Mouse (Mus musculus) kidney, embryonic 14.5 days (tissue): ENCODE measurements around the gene Cd2bp2. TPM values are rescaled to one million over a fixed set of nuclear protein-coding genes. Genes with fewer than 3 reads are reported as not detected.

Source experiments
- ATAC-seq: fragments of 200-750 bp; cut with Nextera tagmentation; 2 replicates; pipeline ENCODE4 v1.8.0; 2017; ENCODE audit warnings: moderate number of reproducible peaks, mild to moderate bottlenecking, moderate TSS enrichment, moderate library complexity; ENCODE audit not compliant: low FRiP score, low TSS enrichment
- H3K27ac ChIP-seq: fragments of 300-500 bp; sonication (generic); 2 replicates; pipeline ENCODE4 v1.5.1; 2014; ENCODE audit warnings: low read depth, mild to moderate bottlenecking, low read length, moderate library complexity, mixed read lengths
- H3K27me3 ChIP-seq: fragments of 300-500 bp; sonication (generic); 2 replicates; pipeline ENCODE4 v1.6.1; 2014; ENCODE audit warnings: mild to moderate bottlenecking, low read length; ENCODE audit not compliant: control insufficient read depth, insufficient read depth
- H3K36me3 ChIP-seq: fragments of 300-500 bp; sonication (generic); 2 replicates; pipeline ENCODE4 v1.6.1; 2014; ENCODE audit warnings: low read length, mixed read lengths; ENCODE audit not compliant: control insufficient read depth, insufficient read depth
- H3K4me1 ChIP-seq: fragments of 300-500 bp; sonication (generic); 2 replicates; pipeline ENCODE4 v1.6.1; 2014; ENCODE audit warnings: low read length, mixed read lengths; ENCODE audit not compliant: control insufficient read depth, insufficient read depth
- H3K4me2 ChIP-seq: fragments of 300-500 bp; sonication (generic); replicated peaks from 2 replicates; pipeline ENCODE4 v1.6.1; 2014; ENCODE audit warnings: low read depth, mild to moderate bottlenecking, low read length
- H3K4me3 ChIP-seq: fragments of 300-500 bp; sonication (generic); 2 replicates; pipeline ENCODE4 v1.5.1; 2014; ENCODE audit warnings: mild to moderate bottlenecking, low read length
- H3K9ac ChIP-seq: fragments of 300-500 bp; sonication (generic); 2 replicates; pipeline ENCODE4 v1.6.1; 2014; ENCODE audit warnings: low read depth, mild to moderate bottlenecking, low read length, moderate library complexity
- H3K9me3 ChIP-seq: fragments of 300-500 bp; sonication (generic); 2 replicates; pipeline ENCODE4 v1.6.1; 2016; ENCODE audit warnings: low read length; ENCODE audit not compliant: control insufficient read depth
- WGBS: fragments of 180-500 bp; shearing (Covaris S2); extraction: QIAGEN DNeasy Blood & Tissue Kit; methylation state at CpG from one replicate; pipeline ENCODE4 v1.1.7; 2014; 5-methylcytosine and 5-hydroxymethylcytosine counted together
- polyA plus RNA-seq: library from polyadenylated mRNA; unstranded; fragments of >200 nt; fragmentation: Nextera tagmentation; extraction: Ambion mirVana; gene quantifications from 2 replicates; pipeline ENCODE4 v1.2.1, GENCODE M21; 2014

Gene Cd2bp2
- polyA plus RNA-seq, 1 experiment from 2014 or later: 57.6 TPM

- ATAC-seq: no peak
- WGBS: 95% methylated on average over 3 of the region's 3 CpGs
These were observed 27.3 kb upstream of the Cd2bp2 start for GRCm38 (mm10) chr7:127223106-127223505.

GRCm38 (mm10) chr7:127220440-127220839, 24.6 kb upstream of the Cd2bp2 start:
- no peaks in the 10 kb centered on the region for H3K9me3 ChIP-seq
- no peak overlapping the region for H3K27ac ChIP-seq
- H3K9ac ChIP-seq: no peak overlapping the region
- H3K4me1 ChIP-seq: no peaks in the 10 kb centered on the region
- no peak overlapping the region for H3K4me3 ChIP-seq
- H3K36me3 ChIP-seq: no peaks in the 10 kb centered on the region
- H3K4me2 ChIP-seq: no peak overlapping the region
- H3K27me3 ChIP-seq: no peaks in the 10 kb centered on the region
- ATAC-seq: no peak
- WGBS: 82% methylated on average over 6 of the region's 6 CpGs

More at GRCm38 (mm10) chr7:127223106-127223505, 27.3 kb upstream of the Cd2bp2 start:
- Histone ChIP-seq H3K27me3 (no peaks in the 10 kb centered on the region), H3K4me2 (no peak overlapping the region), H3K27ac (no peak overlapping the region), H3K36me3 (no peaks in the 10 kb centered on the region), H3K9ac (no peak overlapping the region), H3K4me3 (no peak overlapping the region), H3K4me1 (no peaks in the 10 kb centered on the region), H3K9me3 (no peaks in the 10 kb centered on the region)

GRCm38 (mm10) chr7:127218670-127219069, 22.8 kb upstream of the Cd2bp2 start:
- no peak overlapping the region for H3K9ac ChIP-seq
- H3K4me3 ChIP-seq: no peak overlapping the region
- H3K4me2 ChIP-seq: no peak overlapping the region
- no peaks in the 10 kb centered on the region for H3K9me3 ChIP-seq
- WGBS: 96% methylated on average over 4 of the region's 4 CpGs
- H3K36me3 ChIP-seq: no peaks in the 10 kb centered on the region
- H3K27me3 ChIP-seq: no peaks in the 10 kb centered on the region
- H3K4me1 ChIP-seq: 0 out of 2 replicates have a peak, but pooled peaks cover 4% of the 10 kb centered on the region
- H3K27ac ChIP-seq: no peak overlapping the region
- ATAC-seq: no peak

- ATAC-seq: no peak
These were observed 22.2 kb upstream of the Cd2bp2 start for GRCm38 (mm10) chr7:127217901-127218642.

GRCm38 (mm10) chr7:127217475-127217874, 21.6 kb upstream of the Cd2bp2 start:
- ATAC-seq: no peak
- H3K27ac ChIP-seq: no peak overlapping the region
- no peaks in the 10 kb centered on the region for H3K36me3 ChIP-seq
- H3K9me3 ChIP-seq: no peaks in the 10 kb centered on the region
- H3K9ac ChIP-seq: no peak overlapping the region
- WGBS: 88% methylated on average over 6 of the region's 6 CpGs
- no peak overlapping the region for H3K4me2 ChIP-seq
- 0 out of 2 replicates have a peak, but pooled peaks cover 4% of the 10 kb centered on the region for H3K4me1 ChIP-seq
- H3K27me3 ChIP-seq: no peaks in the 10 kb centered on the region
- H3K4me3 ChIP-seq: no peak overlapping the region

More at GRCm38 (mm10) chr7:127217901-127218642, 22.2 kb upstream of the Cd2bp2 start:
- no peak overlapping the region for H3K4me3 ChIP-seq
- 0 out of 2 replicates have a peak, but pooled peaks cover 4% of the 10 kb centered on the region for H3K4me1 ChIP-seq
- no peaks in the 10 kb centered on the region for H3K36me3 ChIP-seq
- no peaks in the 10 kb centered on the region for H3K9me3 ChIP-seq
- H3K4me2 ChIP-seq: no peak overlapping the region
- WGBS: 77% methylated on average over 10 of the region's 10 CpGs
- H3K9ac ChIP-seq: no peak overlapping the region
- H3K27ac ChIP-seq: no peak overlapping the region
- no peaks in the 10 kb centered on the region for H3K27me3 ChIP-seq

- Histone ChIP-seq H3K27me3 (no peaks in the 10 kb centered on the region), H3K9ac (no peak overlapping the region), H3K4me2 (no peak overlapping the region), H3K27ac (no peak overlapping the region), H3K4me3 (no peak overlapping the region), H3K4me1 (0 out of 2 replicates have a peak, but pooled peaks cover 4% of the 10 kb centered on the region), H3K9me3 (no peaks in the 10 kb centered on the region), H3K36me3 (no peaks in the 10 kb centered on the region)
- ATAC-seq: no peak
- WGBS: 82% methylated on average over 5 of the region's 5 CpGs
These were observed 20.5 kb upstream of the Cd2bp2 start for GRCm38 (mm10) chr7:127216307-127216706.

GRCm38 (mm10) chr7:127214981-127215871, 19.4 kb upstream of the Cd2bp2 start:
- H3K36me3 ChIP-seq: no peaks in the 10 kb centered on the region
- no peak overlapping the region for H3K27ac ChIP-seq
- H3K9ac ChIP-seq: no peak overlapping the region; the same call in 1 of the 2 replicates
- peak; percentile 44 for ATAC-seq
- H3K4me2 ChIP-seq: peak overlapping the region; percentile 51
- H3K27me3 ChIP-seq: no peaks in the 10 kb centered on the region
- 22% methylated on average over 33 of the region's 33 CpGs for WGBS
- H3K4me1 ChIP-seq: 0 out of 2 replicates have a peak, but pooled peaks cover 4% of the 10 kb centered on the region
- no peaks in the 10 kb centered on the region for H3K9me3 ChIP-seq
- peak overlapping the region; percentile 19 for H3K4me3 ChIP-seq

GRCm38 (mm10) chr7:127214521-127214920, 18.7 kb upstream of the Cd2bp2 start:
- H3K4me2 ChIP-seq: peak overlapping the region; percentile 51
- no peak for ATAC-seq
- no peak overlapping the region for H3K27ac ChIP-seq
- 0 out of 2 replicates have a peak, but pooled peaks cover 4% of the 10 kb centered on the region for H3K4me1 ChIP-seq
- no peaks in the 10 kb centered on the region for H3K9me3 ChIP-seq
- no peaks in the 10 kb centered on the region for H3K36me3 ChIP-seq
- H3K4me3 ChIP-seq: peak overlapping the region; percentile 19; the same call in 1 of the 2 replicates
- WGBS: 32% methylated on average over 21 of the region's 21 CpGs
- no peak overlapping the region; the same call in 1 of the 2 replicates for H3K9ac ChIP-seq
- H3K27me3 ChIP-seq: no peaks in the 10 kb centered on the region
